20 mouse cellular contexts compared by ENCODE assay signal in the genomic region with DNA sequence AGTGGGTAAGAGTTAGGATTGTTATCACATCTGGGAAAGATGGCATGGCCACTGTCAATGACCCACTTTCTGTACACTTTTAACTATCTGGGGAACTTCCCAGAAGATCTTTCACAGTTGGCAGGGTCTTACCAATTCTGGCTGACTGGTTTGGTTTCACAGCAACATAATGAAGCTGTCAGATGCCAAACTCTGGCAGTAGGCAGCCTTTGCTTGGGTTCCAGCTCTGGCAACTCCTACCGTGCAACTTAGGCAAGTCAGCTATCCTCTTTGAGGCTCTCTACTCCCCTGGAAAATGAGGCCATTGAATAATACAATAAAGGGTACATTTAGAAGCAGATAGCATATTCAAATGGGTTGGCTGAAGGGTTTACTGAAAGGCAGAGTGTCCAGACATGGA.
DNase-seq lines count a peak whose midpoint lies in the region; ATAC-seq and TF ChIP-seq lines count a peak whose summit lies in the region.
"Had no signal": no experiment of that assay in that cellular context is flagged by ENCODE, and none has a peak within 500 bp of the region (broad histone marks: within the 10 kb centered on the region; RNA-seq: fewer than 3 reads in every experiment).

No protein-coding gene starts in this region.

- H3K4me1 ChIP-seq in forebrain, embryonic 14.5 days (ENCODE audit: control insufficient read depth, insufficient read depth, low read length): peaks cover 11% of the 10 kb centered on the region
- H3K4me1 ChIP-seq in forebrain, embryonic 11.5 days (replicated peaks; ENCODE audit: control insufficient read depth, insufficient read depth, low read length): no peaks in the 10 kb centered on the region
- H3K4me1 ChIP-seq: embryonic facial prominence, embryonic 15.5 days; liver, embryonic 13.5 days had no signal

- no peak overlapping the region for H3K4me2 ChIP-seq in forebrain, embryonic 14.5 days (ENCODE audit: low read length)
- H3K4me2 ChIP-seq in forebrain, embryonic 11.5 days (ENCODE audit: low read depth, low read length, severe bottlenecking): no peak overlapping the region
- H3K4me2 ChIP-seq: embryonic facial prominence, embryonic 15.5 days; limb, embryonic 13.5 days; liver, embryonic 13.5 days; lung, embryonic 14.5 days; midbrain, embryonic 15.5 days had no signal

- no peaks in the 10 kb centered on the region for H3K27me3 ChIP-seq in forebrain, embryonic 14.5 days (replicated peaks; ENCODE audit: control insufficient read depth, insufficient read depth, low read length)
- H3K27me3 ChIP-seq in forebrain, embryonic 11.5 days (ENCODE audit: control insufficient read depth, insufficient read depth, low read length): no peaks in the 10 kb centered on the region
- H3K27me3 ChIP-seq: embryonic facial prominence, embryonic 15.5 days; limb, embryonic 13.5 days; liver, embryonic 13.5 days; midbrain, embryonic 15.5 days had no signal

- H3K9ac ChIP-seq in forebrain, embryonic 14.5 days (ENCODE audit: low read length): no peak overlapping the region
- no peak overlapping the region for H3K9ac ChIP-seq in forebrain, embryonic 11.5 days (ENCODE audit: low read length)
- H3K9ac ChIP-seq: embryonic facial prominence, embryonic 15.5 days; limb, embryonic 13.5 days; liver, embryonic 13.5 days; lung, embryonic 14.5 days; midbrain, embryonic 15.5 days had no signal

- no peak overlapping the region for H3K4me3 ChIP-seq in forebrain, embryonic 14.5 days (ENCODE audit: low read depth, low read length)
- H3K4me3 ChIP-seq in forebrain, embryonic 11.5 days (ENCODE audit: low read depth, low read length): no peak overlapping the region
- H3K4me3 ChIP-seq in layer of hippocampus, adult 2 months: no peak overlapping the region
- H3K4me3 ChIP-seq: embryonic facial prominence, embryonic 15.5 days; gastrocnemius, adult 2 months; heart, embryonic 10.5 days; limb, embryonic 13.5 days; liver, embryonic 13.5 days; midbrain, embryonic 15.5 days had no signal

- no peaks in the 10 kb centered on the region for H3K9me3 ChIP-seq in forebrain, embryonic 14.5 days (replicated peaks; ENCODE audit: control insufficient read depth, low read length)
- H3K9me3 ChIP-seq in forebrain, embryonic 11.5 days (ENCODE audit: control insufficient read depth, low read length): no peaks in the 10 kb centered on the region
- H3K9me3 ChIP-seq: embryonic facial prominence, embryonic 15.5 days; heart, embryonic 10.5 days; limb, embryonic 13.5 days; liver, embryonic 13.5 days; midbrain, embryonic 15.5 days had no signal

- ATAC-seq in forebrain, embryonic 14.5 days: peak; percentile 43; the same call in 1 of the 2 replicates
- no peak for ATAC-seq in forebrain, embryonic 11.5 days (replicated peaks; ENCODE audit: low FRiP score)
- ATAC-seq: midbrain, embryonic 15.5 days had no signal

- no peaks in the 10 kb centered on the region for H3K36me3 ChIP-seq in forebrain, embryonic 14.5 days (ENCODE audit: control insufficient read depth, insufficient read depth, low read length)
- no peaks in the 10 kb centered on the region for H3K36me3 ChIP-seq in forebrain, embryonic 11.5 days (ENCODE audit: control insufficient read depth, insufficient read depth, low read length)
- H3K36me3 ChIP-seq: embryonic facial prominence, embryonic 15.5 days; heart, embryonic 10.5 days; limb, embryonic 13.5 days; liver, embryonic 13.5 days; midbrain, embryonic 15.5 days had no signal

- TF ChIP-seq CTCF in layer of hippocampus, adult 2 months (conservative IDR thresholded peaks at IDR 0.05): no peak

- peak; percentile 83 for DNase-seq in forebrain, embryonic 14.5 days (ENCODE audit: low spot score)
- DNase-seq in forebrain, embryonic 11.5 days (ENCODE audit: low spot score): no peak
- peak; percentile 25 to 50 for DNase-seq in layer of hippocampus, adult 2 months (ENCODE audit: low spot score in 2 of 2)
- no peak for DNase-seq in layer of hippocampus, adult 9-10 months (ENCODE audit: low spot score)
- peak; percentile 83 for DNase-seq in Muller cell, postnatal 12 days (ENCODE audit: inconsistent ontology term)
- peak; percentile 65 for DNase-seq in brain, adult 2 months (ENCODE audit: low read depth, low spot score)
- DNase-seq in natural killer cell, adult 2 months (ENCODE audit: low spot score in 2 of 2): no peak
- DNase-seq: adrenal gland, adult 2 months; cerebellum, adult 18-20 months; gastrocnemius, adult 2 months; kidney, adult 11 months; liver, embryonic 13.5 days; lung, embryonic 14.5 days; lung, postnatal 36 days; right cerebral cortex, adult 18-20 months; thymus, postnatal 4 days had no signal

- H3K27ac ChIP-seq in forebrain, embryonic 14.5 days (ENCODE audit: low read depth, low read length): no peak overlapping the region
- H3K27ac ChIP-seq in forebrain, embryonic 11.5 days (ENCODE audit: low read depth, low read length): no peak overlapping the region
- no peak overlapping the region for H3K27ac ChIP-seq in layer of hippocampus, adult 2 months
- H3K27ac ChIP-seq: embryonic facial prominence, embryonic 15.5 days; gastrocnemius, adult 2 months; heart, embryonic 10.5 days; limb, embryonic 13.5 days; liver, embryonic 13.5 days; midbrain, embryonic 15.5 days had no signal

- 13% methylated on average over 1 of the region's 1 CpGs for WGBS in forebrain, embryonic 14.5 days
- 32% methylated on average over 1 of the region's 1 CpGs for WGBS in forebrain, embryonic 11.5 days

Comparison
In these comparisons a context has a peak if more than half of its experiments do, and no peak if none do; other contexts are left out.
1. DNase-seq: peak in forebrain, embryonic 14.5 days (single experiment), layer of hippocampus, adult 2 months (2 of 2), Muller cell, postnatal 12 days (single experiment) and brain, adult 2 months (single experiment); none in forebrain, embryonic 11.5 days (single experiment), layer of hippocampus, adult 9-10 months (single experiment) and natural killer cell, adult 2 months (0 of 2).